Mouse (Mus musculus) stomach, embryonic 15.5 days (tissue): Measurements from ENCODE around the gene Dnajb1. TPM values are rescaled to one million over a fixed set of nuclear protein-coding genes. Genes with fewer than 3 reads are reported as not detected.
"Not testable (repeated sequence)": the region's sequence is repeated elsewhere in the genome, so short reads cannot be mapped to it uniquely, and the experiment has no call there.

Source experiments
- ATAC-seq: fragments of 200-750 bp; cut with Nextera tagmentation; 2 replicates; pipeline ENCODE4 v1.8.0; 2017; ENCODE audit warnings: low read depth, moderate number of reproducible peaks, moderate TSS enrichment; ENCODE audit not compliant: insufficient read depth, low FRiP score
- H3K27ac ChIP-seq: fragments of 300-500 bp; sonication (generic); 2 replicates; pipeline ENCODE4 v1.5.1; 2015; ENCODE audit warnings: mild to moderate bottlenecking, inconsistent platforms
- H3K27me3 ChIP-seq: fragments of 300-500 bp; sonication (generic); replicated peaks from 2 replicates; pipeline ENCODE4 v1.6.1; 2015; ENCODE audit warnings: inconsistent platforms
- H3K36me3 ChIP-seq: fragments of 300-500 bp; sonication (generic); 2 replicates; pipeline ENCODE4 v1.6.1; 2015; ENCODE audit warnings: inconsistent platforms
- H3K4me1 ChIP-seq: fragments of 300-500 bp; sonication (generic); 2 replicates; pipeline ENCODE4 v1.6.1; 2015; ENCODE audit warnings: inconsistent platforms
- H3K4me2 ChIP-seq: fragments of 300-500 bp; sonication (generic); 2 replicates; pipeline ENCODE4 v1.6.1; 2015; ENCODE audit warnings: mild to moderate bottlenecking, inconsistent platforms
- H3K4me3 ChIP-seq: fragments of 300-500 bp; sonication (generic); replicated peaks from 2 replicates; pipeline ENCODE4 v1.5.1; 2015; ENCODE audit warnings: inconsistent platforms
- H3K9ac ChIP-seq: fragments of 300-500 bp; sonication (generic); 2 replicates; pipeline ENCODE4 v1.6.1; 2015; ENCODE audit warnings: inconsistent platforms
- H3K9me3 ChIP-seq: fragments of 300-500 bp; sonication (generic); 2 replicates; pipeline ENCODE4 v1.6.1; 2016; ENCODE audit warnings: inconsistent platforms
- WGBS: fragments of 180-500 bp; shearing (Covaris S2); methylation state at CpG from one replicate; pipeline ENCODE4 v1.1.7; 2015; 5-methylcytosine and 5-hydroxymethylcytosine counted together
- polyA plus RNA-seq: library from polyadenylated mRNA; unstranded; fragments of >200 nt; fragmentation: Nextera tagmentation; extraction: Ambion mirVana; gene quantifications from 2 replicates; pipeline ENCODE4 v1.2.1, GENCODE M21; 2015

The Dnajb1 gene
- polyA plus RNA-seq: 55.1 and 62.6 TPM in 2 replicates

GRCm38 (mm10) chr8:83607661-83608397 lies at the start of gene Dnajb1, which contains the start of gene Tecr:
Gene Dnajb1, plus strand, starts transcription at chr8:83608193.
Gene Tecr, minus strand, starts transcription at chr8:83607971.
- H3K9me3 ChIP-seq: no peaks in the 10 kb centered on the region
- peaks cover 19% of the 10 kb centered on the region for H3K4me1 ChIP-seq
- peaks cover 26% of the 10 kb centered on the region for H3K36me3 ChIP-seq
- H3K4me2 ChIP-seq: peak within 1 kb of the TSS; percentile 78
- peak within 1 kb of the TSS; percentile 89 for H3K4me3 ChIP-seq
- under 1% methylated on average over 57 of the region's 69 CpGs for WGBS
- peak; percentile 94 for ATAC-seq
- peak within 1 kb of the TSS; percentile 97 for H3K27ac ChIP-seq
- peak within 1 kb of the TSS; percentile 75 for H3K9ac ChIP-seq
- H3K27me3 ChIP-seq: no peaks in the 10 kb centered on the region

DNA sequence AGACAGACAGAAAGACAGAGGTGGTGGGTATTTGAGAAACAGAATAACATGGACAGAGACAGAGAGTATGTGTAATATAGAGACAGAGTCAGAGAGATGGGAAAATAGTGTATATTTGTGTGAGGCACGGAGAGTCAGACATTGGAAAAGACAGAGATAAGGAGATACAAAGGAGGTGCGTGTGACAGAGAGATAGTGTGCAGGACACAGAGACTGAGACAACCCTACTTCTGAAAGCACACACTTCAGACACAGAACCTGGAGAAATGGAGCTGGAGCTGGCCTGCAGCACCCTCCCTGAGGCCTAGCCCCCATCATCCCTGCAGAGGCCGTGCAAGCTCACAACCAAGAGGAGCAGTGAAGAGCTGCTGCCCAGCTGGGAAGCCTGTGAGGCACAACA lies 45.3 kb upstream of the Dnajb1 start:
- Histone ChIP-seq H3K4me2 (no peak overlapping the region), H3K9me3 (no peaks in the 10 kb centered on the region), H3K27ac (no peak overlapping the region), H3K9ac (no peak overlapping the region), H3K4me1 (peaks cover 3% of the 10 kb centered on the region), H3K36me3 (no peaks in the 10 kb centered on the region), H3K4me3 (no peak overlapping the region), H3K27me3 (no peaks in the 10 kb centered on the region)
- ATAC-seq: no peak
- WGBS: 71% methylated on average over 3 of the region's 3 CpGs

DNA sequence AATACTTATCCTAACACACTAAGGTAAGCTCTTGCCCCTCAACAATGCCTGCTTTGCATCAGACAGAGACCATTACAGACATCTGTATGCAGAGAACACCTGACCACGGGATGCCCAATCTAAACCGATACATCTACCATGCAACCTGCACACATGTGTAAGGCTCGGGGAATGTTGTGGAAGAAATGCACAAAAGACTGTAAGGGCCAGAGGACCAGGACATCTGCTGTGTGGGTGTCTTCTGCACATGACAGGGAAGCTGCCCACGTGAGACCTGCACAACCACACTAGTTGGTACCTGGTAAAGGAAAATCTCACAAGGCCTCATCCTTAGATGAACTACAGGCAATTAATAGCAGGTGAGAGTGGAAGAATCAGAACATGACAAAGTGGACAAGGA lies 44.7 kb upstream of the Dnajb1 start:
- Histone ChIP-seq H3K9me3 (no peaks in the 10 kb centered on the region), H3K4me3 (no peak overlapping the region), H3K4me2 (no peak overlapping the region), H3K9ac (no peak overlapping the region), H3K27ac (no peak overlapping the region), H3K4me1 (peaks cover 8% of the 10 kb centered on the region), H3K27me3 (no peaks in the 10 kb centered on the region), H3K36me3 (no peaks in the 10 kb centered on the region)
- ATAC-seq: no peak
- WGBS: 71% methylated on average over 4 of the region's 4 CpGs

- peak overlapping the region; percentile 89; the same call in 1 of the 2 replicates for H3K4me2 ChIP-seq
- no peaks in the 10 kb centered on the region for H3K9me3 ChIP-seq
- peaks cover 9% of the 10 kb centered on the region; the same call in 1 of the 2 replicates for H3K36me3 ChIP-seq
- H3K27ac ChIP-seq: no peak overlapping the region
- no peaks in the 10 kb centered on the region for H3K27me3 ChIP-seq
- peaks cover 12% of the 10 kb centered on the region for H3K4me1 ChIP-seq
- no peak for ATAC-seq
- H3K4me3 ChIP-seq: no peak overlapping the region
- 73% methylated on average over 9 of the region's 9 CpGs for WGBS
- no peak overlapping the region for H3K9ac ChIP-seq
Observed at GRCm38 (mm10) chr8:83565731-83566375, 42.1 kb upstream of the Dnajb1 start.

DNA sequence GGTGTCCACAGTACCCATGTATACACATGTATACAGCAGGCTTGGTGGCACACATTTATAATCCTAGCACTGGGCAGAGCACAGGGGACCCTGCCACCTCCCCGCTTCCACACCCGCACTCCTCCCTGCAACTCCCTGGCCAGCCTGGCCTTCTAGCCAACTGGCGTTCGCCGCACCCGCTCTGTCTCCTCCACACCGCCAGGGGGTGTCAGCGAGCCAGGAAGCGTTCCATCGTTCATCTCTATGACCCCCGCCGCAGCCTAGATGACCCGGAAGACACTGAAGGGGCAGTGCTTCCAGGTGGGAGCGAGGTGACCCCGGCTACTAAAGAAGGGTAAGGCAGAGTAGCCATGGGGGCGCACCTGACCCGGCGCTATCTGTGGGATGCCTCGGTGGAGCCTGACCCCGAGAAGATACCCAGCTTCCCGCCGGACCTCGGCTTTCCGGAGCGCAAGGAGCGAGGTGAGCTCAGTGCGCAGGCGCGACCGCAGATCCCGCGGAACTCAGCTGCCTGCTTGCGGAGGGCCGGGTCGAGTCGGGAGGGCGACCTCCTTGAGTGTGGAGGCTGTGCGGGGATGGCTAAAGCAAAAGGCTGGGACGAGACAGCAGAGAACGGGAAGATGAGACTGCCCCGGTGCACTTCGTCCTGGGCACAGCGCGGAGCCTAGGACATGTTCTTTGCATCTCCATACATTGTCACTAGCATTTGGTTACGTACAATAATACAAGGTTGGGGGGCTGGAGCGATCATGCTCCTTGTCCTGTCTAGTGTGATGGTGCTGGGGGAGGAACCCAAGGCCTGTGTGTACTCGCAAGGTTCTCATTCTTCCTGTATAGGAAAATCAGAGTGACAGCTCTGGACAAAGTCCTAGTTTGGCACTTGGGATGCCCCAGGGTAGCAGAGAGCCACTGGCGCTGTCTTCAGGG lies 41.3 kb upstream of the Dnajb1 start, which contains the start of gene Ndufb7:
Gene Ndufb7 (plus strand): TSS at position 203 of the 927 bp plus-strand sequence.
- peak within 1 kb of the TSS; percentile 77 for H3K9ac ChIP-seq
- H3K27ac ChIP-seq: peak within 1 kb of the TSS; percentile 70; the same call in 1 of the 2 replicates
- WGBS: under 1% methylated on average over 48 of the region's 48 CpGs
- H3K9me3 ChIP-seq: no peaks in the 10 kb centered on the region
- peak; percentile 77 for ATAC-seq
- peak within 1 kb of the TSS; percentile 84 for H3K4me3 ChIP-seq
- H3K4me1 ChIP-seq: peaks cover 12% of the 10 kb centered on the region
- peaks cover 14% of the 10 kb centered on the region for H3K36me3 ChIP-seq
- H3K4me2 ChIP-seq: peak within 1 kb of the TSS; percentile 89
- H3K27me3 ChIP-seq: no peaks in the 10 kb centered on the region

- Histone ChIP-seq H3K9me3 (no peaks in the 10 kb centered on the region), H3K4me1 (peaks cover 12% of the 10 kb centered on the region), H3K27me3 (no peaks in the 10 kb centered on the region), H3K36me3 (peaks cover 23% of the 10 kb centered on the region), H3K27ac (no peak overlapping the region), H3K4me3 (peak overlapping the region; percentile 84), H3K4me2 (peak overlapping the region; percentile 89), H3K9ac (0 out of 2 replicates have a peak overlapping the region, but pooled peaks have one; percentile 77)
- 53% methylated on average over 3 of the region's 3 CpGs for whole genome bisulfite sequencing
- ATAC-seq: no peak
Observed at GRCm38 (mm10) chr8:83567668-83568067, 40.3 kb upstream of the Dnajb1 start.

DNA sequence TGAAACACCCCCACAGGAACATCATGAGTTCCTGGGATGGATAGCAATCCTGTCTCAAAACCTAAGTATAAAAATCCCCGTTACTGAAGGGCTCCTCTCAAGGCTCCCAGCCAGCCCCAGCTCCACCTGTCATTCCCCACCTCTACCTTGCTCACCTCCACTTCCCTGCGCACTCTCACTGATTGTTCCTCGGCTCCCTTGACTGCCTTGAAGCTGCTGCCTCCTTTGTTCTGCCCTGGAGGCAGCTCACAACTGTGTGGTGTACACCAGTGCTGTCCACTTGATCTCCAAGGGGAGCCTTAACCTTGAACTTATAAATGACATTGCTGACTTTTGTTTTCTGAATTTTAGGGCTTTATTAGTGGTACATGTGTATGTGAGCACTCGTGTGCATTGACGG lies 39.9 kb upstream of the Dnajb1 start:
- ATAC-seq: no peak
- no peak overlapping the region for H3K9ac ChIP-seq
- H3K36me3 ChIP-seq: peaks cover 26% of the 10 kb centered on the region
- no peak overlapping the region for H3K27ac ChIP-seq
- peaks cover 12% of the 10 kb centered on the region for H3K4me1 ChIP-seq
- H3K4me2 ChIP-seq: no peak overlapping the region
- no peaks in the 10 kb centered on the region for H3K27me3 ChIP-seq
- peak overlapping the region; percentile 84; the same call in 1 of the 2 replicates for H3K4me3 ChIP-seq
- 68% methylated on average over 5 of the region's 5 CpGs for WGBS
- no peaks in the 10 kb centered on the region for H3K9me3 ChIP-seq

- Histone ChIP-seq H3K36me3 (peaks cover 31% of the 10 kb centered on the region), H3K4me3 (no peak overlapping the region), H3K9ac (no peak overlapping the region), H3K9me3 (no peaks in the 10 kb centered on the region), H3K27ac (no peak overlapping the region), H3K4me2 (no peak overlapping the region), H3K27me3 (no peaks in the 10 kb centered on the region), H3K4me1 (peaks cover 12% of the 10 kb centered on the region)
- WGBS: 79% methylated on average over 5 of the region's 5 CpGs
- no peak for ATAC-seq
Observed at GRCm38 (mm10) chr8:83568755-83569154, 39.2 kb upstream of the Dnajb1 start.

GRCm38 (mm10) chr8:83569165-83569564 lies 38.8 kb upstream of the Dnajb1 start:
- Histone ChIP-seq H3K4me3 (no peak overlapping the region), H3K4me2 (no peak overlapping the region), H3K9ac (no peak overlapping the region), H3K27ac (no peak overlapping the region), H3K9me3 (no peaks in the 10 kb centered on the region), H3K36me3 (peaks cover 31% of the 10 kb centered on the region), H3K4me1 (peaks cover 12% of the 10 kb centered on the region), H3K27me3 (no peaks in the 10 kb centered on the region)
- WGBS: 75% methylated on average over 4 of the region's 4 CpGs
- ATAC-seq: no peak

GRCm38 (mm10) chr8:83570272-83571000 lies 37.6 kb upstream of the Dnajb1 start:
- peaks cover 16% of the 10 kb centered on the region for H3K4me1 ChIP-seq

DNA sequence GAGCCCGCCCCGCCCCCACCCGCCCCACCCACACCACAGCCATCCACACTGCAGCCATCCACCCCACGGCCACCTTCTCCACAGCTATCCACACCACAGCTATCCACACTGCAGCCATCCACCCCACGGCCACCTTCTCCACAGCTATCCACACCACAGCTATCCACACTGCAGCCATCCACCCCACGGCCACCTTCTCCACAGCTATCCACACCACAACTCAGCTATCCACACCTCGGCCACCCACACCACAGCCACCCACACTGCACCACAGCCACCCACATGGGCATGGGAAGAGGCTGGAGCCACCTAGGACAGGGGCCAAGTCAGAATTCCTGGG lies 37.0 kb upstream of the Dnajb1 start:
- 88% methylated on average over 6 of the region's 7 CpGs for WGBS
- not testable (repeated sequence) for H3K9ac ChIP-seq, H3K27me3 ChIP-seq, H3K4me3 ChIP-seq, H3K9me3 ChIP-seq, H3K27ac ChIP-seq, ATAC-seq, H3K4me2 ChIP-seq
- Histone ChIP-seq H3K36me3 (peaks cover 31% of the 10 kb centered on the region), H3K4me1 (peaks cover 21% of the 10 kb centered on the region)

More at GRCm38 (mm10) chr8:83570272-83571000, 37.6 kb upstream of the Dnajb1 start:
- no peaks in the 10 kb centered on the region for H3K27me3 ChIP-seq
- H3K9ac ChIP-seq: no peak overlapping the region
- H3K9me3 ChIP-seq: no peaks in the 10 kb centered on the region
- no peak overlapping the region for H3K4me3 ChIP-seq
- peaks cover 31% of the 10 kb centered on the region for H3K36me3 ChIP-seq
- no peak for ATAC-seq
- WGBS: 80% methylated on average over 15 of the region's 15 CpGs
- no peak overlapping the region for H3K4me2 ChIP-seq
- no peak overlapping the region for H3K27ac ChIP-seq
